Mouse (Mus musculus): ENCODE results near the gene Lrrc29.
A peak's percentile ranks its signal among the peaks of the same experiment; 100 is the strongest.

Gene Lrrc29

GRCm38 (mm10) chr8:105289805-105290460 is 36.1 kb downstream of the Lrrc29 start, which contains the start of gene 4931428F04Rik:
TSS of gene 4931428F04Rik (minus strand) at chr8:105289864.
- DNase-seq (ENCODE audit: low spot score): peak; percentile 73

DNA sequence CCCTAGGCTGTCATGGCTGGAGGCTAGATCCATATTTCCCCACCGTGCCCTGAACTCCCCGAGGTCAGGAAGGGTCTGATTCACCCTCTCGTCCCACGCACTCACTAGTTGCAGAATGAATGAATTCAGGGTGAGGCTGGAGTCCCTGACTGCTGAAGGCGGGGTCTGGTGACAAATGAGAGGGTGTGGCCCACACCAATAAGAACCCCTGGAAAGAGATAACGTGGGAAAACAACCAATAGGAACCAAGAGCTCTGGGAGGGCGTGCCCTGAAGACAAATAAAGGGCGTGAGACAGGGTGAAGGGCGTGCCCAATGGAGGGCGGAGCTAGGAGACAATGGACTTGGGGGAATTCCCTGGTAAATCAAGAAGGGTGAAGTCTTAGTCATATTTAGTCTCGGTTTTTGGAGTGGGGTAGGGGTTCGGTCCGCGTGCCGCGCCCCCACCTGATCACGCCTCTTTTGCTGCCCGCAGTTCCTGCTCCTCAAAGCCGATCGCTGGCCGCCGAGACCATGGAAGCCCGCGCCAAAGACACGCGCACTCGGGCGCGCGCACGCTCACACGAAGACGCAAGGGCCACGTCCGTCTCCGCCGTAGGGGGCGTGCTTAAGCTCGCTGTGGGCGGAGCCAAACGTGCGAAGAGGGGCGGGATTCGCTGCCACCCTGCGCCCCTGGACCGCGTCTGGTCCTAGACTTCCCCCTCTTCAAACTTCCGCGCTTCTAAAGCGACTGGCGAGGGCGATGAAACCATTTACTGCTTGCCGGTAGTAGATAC is 36.9 kb downstream of the Lrrc29 start:
- peak; percentile 97 for DNase-seq (ENCODE audit: low spot score)

- DNase-seq (ENCODE audit: low spot score): no peak
These were observed 37.8 kb downstream of the Lrrc29 start for GRCm38 (mm10) chr8:105288231-105288630.

DNA sequence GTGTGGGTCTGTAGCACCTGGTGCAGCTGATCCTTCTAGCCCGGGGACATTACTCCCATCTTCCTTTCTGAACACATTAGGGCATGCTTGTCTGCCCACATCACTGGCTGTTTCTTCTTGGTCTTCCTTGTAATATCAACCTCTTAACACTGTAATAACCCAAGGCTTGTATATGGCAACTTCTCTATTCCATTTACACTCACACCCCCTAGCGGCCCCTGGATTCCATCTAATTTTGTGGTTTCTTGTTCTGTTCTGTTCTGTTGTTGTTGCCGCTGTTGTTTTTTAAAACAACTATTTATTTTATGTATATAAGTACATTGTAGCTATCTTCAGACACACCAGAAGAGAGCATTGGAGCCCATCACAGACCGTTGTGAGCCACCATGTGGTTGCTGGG is 39.2 kb downstream of the Lrrc29 start:
- no peak for DNase-seq (ENCODE audit: low spot score)

- DNase-seq (ENCODE audit: low spot score): no peak
These were observed 40.6 kb downstream of the Lrrc29 start for GRCm38 (mm10) chr8:105285514-105285913.

DNA sequence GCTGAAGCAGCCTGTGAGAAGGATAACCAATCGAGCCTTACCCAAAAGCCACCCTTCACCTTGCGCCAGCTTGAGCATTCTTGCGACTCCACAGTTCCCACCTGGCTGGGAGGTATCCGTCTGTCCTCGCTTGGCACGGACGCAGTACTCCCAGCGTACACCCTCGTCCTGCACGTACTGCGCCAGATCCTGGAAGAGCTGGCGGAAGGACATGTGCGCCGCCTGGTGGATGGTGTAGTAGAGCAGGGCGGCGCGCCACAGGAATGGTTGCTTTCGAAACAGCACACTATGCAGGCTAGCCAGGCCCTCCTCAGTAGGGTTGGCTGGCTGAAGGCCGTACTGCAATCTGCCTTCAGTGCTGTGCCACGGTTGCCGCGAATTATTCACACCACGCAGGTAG is 43.0 kb downstream of the Lrrc29 start:
- DNase-seq (ENCODE audit: low spot score): peak; percentile 71

- DNase-seq (ENCODE audit: low spot score): no peak
These were observed 43.8 kb downstream of the Lrrc29 start for GRCm38 (mm10) chr8:105282239-105282638.

GRCm38 (mm10) chr8:105281821-105282220 is 44.3 kb downstream of the Lrrc29 start:
- DNase-seq (ENCODE audit: low spot score): no peak

- no peak for DNase-seq (ENCODE audit: low spot score)
These were observed 45.5 kb downstream of the Lrrc29 start for GRCm38 (mm10) chr8:105280567-105280966.

- no peak for DNase-seq (ENCODE audit: low spot score)
These were observed 47.2 kb downstream of the Lrrc29 start for GRCm38 (mm10) chr8:105278911-105279334.

GRCm38 (mm10) chr8:105276292-105277120 is 49.6 kb downstream of the Lrrc29 start:
- DNase-seq (ENCODE audit: low spot score): peak; percentile 67

DNA sequence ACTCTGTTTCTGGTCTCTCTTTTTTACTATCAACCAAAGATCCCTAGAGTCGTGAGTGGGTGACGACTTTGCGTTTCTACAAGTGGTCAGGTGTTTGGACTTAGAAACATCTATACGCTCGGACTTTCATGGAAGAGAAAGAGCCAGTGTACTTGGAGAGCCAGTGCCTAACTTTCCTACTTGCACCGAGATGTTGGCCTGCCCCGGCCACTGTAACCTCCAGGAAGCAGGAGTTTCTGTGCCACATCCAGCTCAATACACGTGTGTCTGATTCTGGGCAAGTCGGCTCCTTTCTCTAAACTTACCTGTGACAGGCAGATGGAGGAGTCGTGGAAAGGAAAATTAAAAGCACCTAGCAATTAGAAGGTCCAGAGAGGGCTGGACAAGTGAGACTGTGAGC is 50.2 kb downstream of the Lrrc29 start, which contains the start of gene Nol3:
Gene Nol3 (plus strand): TSS at position 301 of the 400 bp plus-strand sequence.
- no peak for DNase-seq (ENCODE audit: low spot score)

- no peak for DNase-seq (ENCODE audit: low spot score)
These were observed 50.7 kb downstream of the Lrrc29 start for GRCm38 (mm10) chr8:105275387-105275786.

DNA sequence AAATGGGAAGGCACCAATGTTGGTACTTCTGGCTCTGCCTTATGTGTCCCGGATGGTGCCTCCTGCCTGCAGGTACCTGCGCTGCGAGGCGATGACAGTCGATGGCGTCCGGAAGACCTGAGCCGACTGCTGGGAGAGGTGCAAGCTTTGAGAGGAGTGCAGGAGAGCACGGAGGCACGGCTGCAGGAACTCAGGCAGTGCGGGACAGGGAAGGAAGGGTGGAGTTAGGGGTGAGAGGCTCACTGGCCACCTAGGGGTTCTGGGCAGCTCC is 55.2 kb downstream of the Lrrc29 start:
- DNase-seq (ENCODE audit: low spot score): no peak

DNA sequence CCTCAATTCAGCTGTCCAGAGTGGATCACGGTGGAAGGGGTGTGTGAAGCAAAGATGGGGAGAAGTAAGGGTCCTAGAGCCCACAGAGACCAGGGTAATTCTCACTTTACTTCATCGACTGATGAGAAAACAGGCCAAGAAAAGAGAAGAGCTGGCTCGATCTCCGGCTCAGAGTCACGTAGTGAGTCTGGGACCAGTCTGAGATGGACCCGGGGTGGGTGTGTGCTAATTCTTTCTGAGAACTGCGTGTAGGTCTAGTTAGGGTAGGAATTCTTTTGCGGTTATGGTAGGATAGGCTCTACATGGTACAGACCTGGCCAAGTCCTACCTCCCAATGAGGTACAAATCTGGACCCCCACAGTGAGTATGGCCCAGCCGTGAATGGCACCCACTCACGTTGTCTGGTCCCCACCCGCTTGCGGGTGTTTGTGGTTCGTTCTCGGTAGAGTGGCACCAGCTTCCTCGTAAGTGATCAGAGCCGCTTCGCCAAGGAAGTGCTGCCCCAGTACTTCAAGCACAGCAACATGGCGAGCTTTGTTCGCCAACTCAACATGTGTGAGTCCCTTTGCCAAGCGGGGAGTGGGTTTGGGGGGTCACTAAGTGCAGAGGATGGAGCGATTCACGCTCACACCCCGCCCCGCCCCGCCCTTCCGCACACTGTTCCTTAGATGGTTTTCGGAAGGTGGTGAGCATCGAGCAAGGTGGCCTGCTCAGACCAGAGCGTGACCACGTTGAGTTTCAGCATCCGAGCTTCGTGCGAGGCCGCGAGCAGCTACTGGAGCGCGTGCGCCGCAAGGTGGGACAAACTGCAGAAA is 55.8 kb downstream of the Lrrc29 start:
- DNase-seq (ENCODE audit: low spot score): peak; percentile 29

DNA sequence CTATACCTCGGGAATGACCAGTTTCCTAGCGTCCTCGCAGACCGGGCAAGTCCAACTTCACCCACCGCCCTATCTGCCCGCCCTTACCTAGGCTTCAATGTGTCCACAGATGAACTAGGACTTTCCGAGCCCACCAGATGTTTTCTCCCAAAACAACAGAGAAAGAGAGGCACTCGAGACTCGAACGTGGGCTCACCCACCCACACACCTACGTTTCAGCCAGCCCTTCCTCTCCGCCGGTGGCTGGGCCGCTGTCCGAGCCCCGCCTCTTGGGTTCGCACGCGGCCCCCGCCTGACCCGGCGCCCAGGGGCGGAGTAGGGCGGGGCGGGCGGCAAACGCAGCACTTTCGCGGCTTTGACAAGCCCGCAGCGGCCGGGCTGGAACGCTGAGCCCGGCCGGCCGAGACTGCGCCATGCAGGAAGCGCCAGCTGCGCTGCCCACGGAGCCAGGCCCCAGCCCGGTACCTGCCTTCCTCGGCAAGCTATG is 56.6 kb downstream of the Lrrc29 start, which contains the start of gene Hsf4:
Gene Hsf4 (plus strand): TSS at position 341 of the 487 bp plus-strand sequence.
- peak; percentile 45 for DNase-seq (ENCODE audit: low spot score)

GRCm38 (mm10) chr8:105269075-105269458 is 57.0 kb downstream of the Lrrc29 start:
- DNase-seq (ENCODE audit: low spot score): peak; percentile 29

DNA sequence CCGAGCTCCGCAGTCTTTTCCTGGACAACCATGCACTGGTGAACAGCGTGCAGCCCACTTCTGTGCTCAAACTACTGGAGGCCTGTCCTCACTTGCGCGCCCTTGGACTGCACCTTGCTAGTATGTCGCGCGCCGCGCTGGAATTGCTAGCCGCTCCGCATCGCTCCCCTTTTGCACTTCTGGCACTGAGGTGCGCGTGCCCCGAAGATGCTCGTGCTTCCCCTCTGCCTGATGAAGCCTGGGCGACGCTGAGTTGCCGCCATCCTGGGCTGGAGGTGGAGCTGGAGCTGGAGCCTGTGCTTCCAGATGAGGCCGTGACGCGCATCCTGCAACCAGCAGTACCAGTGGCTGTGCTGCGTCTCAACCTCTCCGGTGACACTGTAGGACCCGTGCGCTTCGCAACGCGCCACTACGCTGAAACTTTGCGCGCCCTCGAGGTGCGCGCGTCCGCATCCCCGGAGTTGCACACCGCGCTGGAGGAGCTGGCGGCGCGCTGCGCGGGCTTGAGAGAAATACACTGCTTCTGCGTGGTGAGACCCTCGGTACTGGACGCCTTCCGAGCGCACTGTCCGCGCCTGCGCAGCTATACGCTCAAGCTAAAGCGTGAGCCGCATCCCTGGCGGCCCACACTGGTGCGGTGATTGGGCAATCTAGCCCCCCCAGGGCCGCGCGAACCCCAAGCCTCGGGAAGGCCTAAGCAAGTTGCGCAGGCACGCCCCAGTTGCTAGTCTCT is 57.6 kb downstream of the Lrrc29 start:
- DNase-seq (ENCODE audit: low spot score): peak; percentile 82

DNA sequence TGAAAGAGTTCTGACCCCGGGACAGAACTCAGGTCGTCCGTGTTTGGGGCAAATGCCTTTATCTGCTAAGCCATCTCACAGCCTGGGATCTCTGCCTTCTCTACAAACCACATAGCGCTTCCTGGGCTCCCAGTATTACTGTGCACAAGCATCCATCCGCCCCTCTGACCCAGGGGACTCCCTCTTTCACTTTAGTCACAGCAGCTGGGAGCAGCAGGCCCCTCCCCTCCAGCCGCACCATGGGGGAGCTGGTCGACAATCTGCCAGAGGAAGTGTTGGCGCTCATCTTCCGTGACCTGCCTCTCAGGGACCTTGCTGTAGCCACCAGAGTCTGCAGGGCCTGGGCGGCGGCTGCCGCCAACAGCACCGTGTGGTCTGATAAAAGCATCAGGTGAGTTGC is 59.3 kb downstream of the Lrrc29 start:
- no peak for DNase-seq (ENCODE audit: low spot score)

DNA sequence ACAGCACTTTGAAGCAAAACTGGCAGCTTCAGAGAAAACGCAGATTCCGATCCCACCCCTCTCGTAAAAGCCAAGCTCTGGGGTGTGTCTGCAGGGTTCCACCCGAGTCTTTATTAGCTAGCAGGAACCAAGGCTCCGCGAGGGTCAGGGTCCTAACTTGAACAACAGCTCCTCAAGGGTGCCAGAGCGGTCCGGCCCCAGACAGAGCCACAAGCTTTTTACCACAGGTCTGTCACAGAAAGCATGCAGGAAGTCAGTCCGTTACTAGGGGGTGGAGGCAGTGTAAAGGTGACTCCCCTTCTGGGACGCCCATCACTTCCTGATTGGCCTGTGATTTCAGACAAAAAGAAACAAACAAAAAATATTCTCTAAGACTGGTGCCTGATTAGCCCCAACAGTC is 61.0 kb downstream of the Lrrc29 start:
- peak; percentile 29 for DNase-seq (ENCODE audit: low spot score)

All from embryo, embryonic 10.5 days (tissue).